Mouse (Mus musculus): ENCODE measurements around the gene Prss57.
A peak's percentile ranks its signal among the peaks of the same experiment; 100 is the strongest.

The Prss57 gene

GRCm38 (mm10) chr10:79806972-79807371 lies 16.2 kb upstream of the Prss57 start:
- DNase-seq (ENCODE audit: low spot score): no peak

GRCm38 (mm10) chr10:79806331-79806730 lies 15.6 kb upstream of the Prss57 start:
- no peak for DNase-seq (ENCODE audit: low spot score)

GRCm38 (mm10) chr10:79805636-79806035 lies 14.9 kb upstream of the Prss57 start:
- no peak for DNase-seq (ENCODE audit: low spot score)

- DNase-seq (ENCODE audit: low spot score): peak; percentile 86
These were observed 13.1 kb upstream of the Prss57 start for GRCm38 (mm10) chr10:79803716-79804323.

- DNase-seq (ENCODE audit: low spot score): peak; percentile 29
These were observed 11.7 kb upstream of the Prss57 start for GRCm38 (mm10) chr10:79802331-79802971.

- no peak for DNase-seq (ENCODE audit: low spot score)
These were observed 11.1 kb upstream of the Prss57 start for GRCm38 (mm10) chr10:79801837-79802236.

- no peak for DNase-seq (ENCODE audit: low spot score)
These were observed 9.7 kb upstream of the Prss57 start for GRCm38 (mm10) chr10:79800508-79800907.

GRCm38 (mm10) chr10:79798289-79798928 lies 7.6 kb upstream of the Prss57 start:
- DNase-seq (ENCODE audit: low spot score): no peak

GRCm38 (mm10) chr10:79797326-79797725 lies 6.6 kb upstream of the Prss57 start:
- no peak for DNase-seq (ENCODE audit: low spot score)

- no peak for DNase-seq (ENCODE audit: low spot score)
These were observed 5.1 kb upstream of the Prss57 start for GRCm38 (mm10) chr10:79795905-79796304.

- peak; percentile 64 for DNase-seq (ENCODE audit: low spot score)
These were observed 3.8 kb upstream of the Prss57 start for GRCm38 (mm10) chr10:79794491-79794931.

GRCm38 (mm10) chr10:79793738-79794490 lies 3.2 kb upstream of the Prss57 start:
- DNase-seq (ENCODE audit: low spot score): peak; percentile 70

- peak; percentile 82 for DNase-seq (ENCODE audit: low spot score)
These were observed 2.4 kb upstream of the Prss57 start, which contains the start of gene Palm for GRCm38 (mm10) chr10:79793051-79793737. Gene Palm, plus strand, starts transcription at chr10:79793572.

- no peak for DNase-seq (ENCODE audit: low spot score)
These were observed 1.7 kb upstream of the Prss57 start for GRCm38 (mm10) chr10:79792339-79793040.

GRCm38 (mm10) chr10:79789581-79789980 lies 1.2 kb downstream of the Prss57 start:
- no peak for DNase-seq (ENCODE audit: low spot score)

- DNase-seq (ENCODE audit: low spot score): peak; percentile 84
These were observed 2.2 kb downstream of the Prss57 start for GRCm38 (mm10) chr10:79788386-79789158.

- DNase-seq (ENCODE audit: low spot score): peak; percentile 81
These were observed 6.6 kb downstream of the Prss57 start for GRCm38 (mm10) chr10:79783920-79784800.

- no peak for DNase-seq (ENCODE audit: low spot score)
These were observed 7.7 kb downstream of the Prss57 start for GRCm38 (mm10) chr10:79783050-79783449.

- no peak for DNase-seq (ENCODE audit: low spot score)
These were observed 8.8 kb downstream of the Prss57 start for GRCm38 (mm10) chr10:79781956-79782355.

Measured in embryo, embryonic 10.5 days (tissue).